Mouse (Mus musculus) heart, postnatal 25 days (tissue): ENCODE measurements around the gene Tmco4. TPM values are rescaled to one million over a fixed set of nuclear protein-coding genes. Genes with fewer than 3 reads are reported as not detected.

Source experiments
- DNase-seq: peaks from one replicate; pipeline ENCODE4 v3.0.0; 2022; ENCODE audit warnings: low spot score
- intact Hi-C: fragments of 180-260 bp; cut with DNase I; formaldehyde crosslinking; loops from one replicate; pipeline ENCODE4 v1.15.1; 2025
- total RNA-seq, 2 experiments: library from RNA; stranded (reverse); gene quantifications; 2 replicates each; pipeline ENCODE4 v1.2.3; 2021

Gene Tmco4
- total RNA-seq, 2 experiments from 2014 or later, result 7.5 to 10.1 TPM

DNA sequence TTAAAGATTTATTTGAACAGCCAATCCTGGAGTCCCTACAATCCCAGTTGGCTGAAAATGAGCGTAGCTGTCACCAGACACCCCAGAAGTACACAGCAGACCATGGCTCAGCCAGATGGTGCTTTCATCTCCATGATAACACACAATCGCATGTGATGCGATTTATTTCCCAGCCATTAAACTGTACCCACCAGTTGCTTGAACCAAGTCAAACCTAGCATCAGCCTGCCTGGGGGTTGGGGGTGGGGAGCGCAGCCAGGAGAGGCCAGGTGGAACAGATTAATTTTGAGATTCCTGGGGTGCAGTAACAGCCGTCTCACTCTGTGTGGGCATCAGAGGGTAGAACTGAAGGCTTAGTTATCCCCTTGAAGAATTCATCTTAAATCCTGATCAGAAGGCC is 73.7 kb downstream of the Tmco4 start:
- DNase-seq, result no peak
- intact Hi-C loops, result loop anchor here (2.0 kb wide), 1 partner anchor 44 kb away; no protein-coding TSS in a partner anchor

DNA sequence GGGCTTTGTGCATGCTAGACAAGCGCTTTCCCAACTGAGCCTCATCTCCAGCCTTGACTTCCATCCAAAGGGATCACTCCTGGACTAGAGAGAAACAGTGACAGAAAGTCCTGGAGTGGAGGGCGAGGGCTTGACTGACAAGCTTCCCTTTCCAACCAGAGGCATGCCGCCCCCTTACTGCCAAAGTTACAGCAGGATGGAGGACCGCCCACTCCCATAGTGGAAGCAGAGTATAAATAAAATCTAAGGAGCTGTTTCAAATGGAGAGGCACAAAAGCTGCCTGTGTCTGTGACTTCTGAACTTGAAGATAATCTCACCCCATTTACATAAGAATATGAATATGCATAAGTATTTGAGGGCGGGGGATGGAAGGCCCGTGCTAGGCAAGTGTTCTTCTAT is 75.8 kb downstream of the Tmco4 start:
- DNase-seq, result no peak
- intact Hi-C loops, result no loop called here

DNA sequence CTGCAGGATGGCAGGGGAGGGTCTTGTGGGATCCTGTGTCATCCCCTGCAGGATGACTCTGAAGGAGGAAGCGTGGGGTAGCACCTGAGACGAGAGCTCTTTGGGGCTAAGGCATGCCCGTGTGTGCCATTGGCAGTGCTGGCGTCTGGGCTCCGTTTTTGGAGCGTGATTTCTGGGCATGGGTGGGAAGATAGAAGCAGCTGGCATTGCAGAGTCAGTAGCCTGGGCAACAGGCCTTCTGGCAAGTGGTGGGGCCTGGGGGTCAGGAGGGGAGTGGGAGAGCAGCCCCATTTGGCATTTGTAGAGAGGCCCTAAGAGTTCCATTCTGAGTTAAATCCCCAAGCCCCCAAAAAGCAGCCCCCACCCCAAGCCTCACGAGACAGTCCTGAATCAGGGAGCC is 80.1 kb downstream of the Tmco4 start:
- intact Hi-C loops, result no loop called here

DNA sequence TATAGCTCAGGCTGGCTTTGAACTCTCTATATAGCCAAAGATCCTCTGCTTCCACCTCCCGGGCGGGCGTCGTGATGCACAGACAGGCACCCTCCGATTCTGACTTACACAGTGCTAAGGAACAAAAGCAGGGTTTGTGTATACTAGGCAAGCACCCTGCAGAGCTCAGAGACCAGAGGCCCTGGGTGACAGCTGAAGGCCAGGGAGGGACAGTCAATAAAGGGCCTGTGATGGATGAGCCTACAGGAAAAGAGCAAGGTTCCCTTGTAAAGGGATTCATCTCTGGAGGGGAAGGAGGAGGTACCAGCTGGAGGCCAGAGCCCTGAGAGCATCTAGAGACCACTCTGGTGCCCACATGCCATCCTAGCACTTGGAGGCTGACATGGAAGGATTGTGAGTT is 80.7 kb downstream of the Tmco4 start:
- intact Hi-C loops, result no loop called here
- no peak for DNase-seq

More for the DNA sequence above, 80.1 kb downstream of the Tmco4 start:
- no peak for DNase-seq

DNA sequence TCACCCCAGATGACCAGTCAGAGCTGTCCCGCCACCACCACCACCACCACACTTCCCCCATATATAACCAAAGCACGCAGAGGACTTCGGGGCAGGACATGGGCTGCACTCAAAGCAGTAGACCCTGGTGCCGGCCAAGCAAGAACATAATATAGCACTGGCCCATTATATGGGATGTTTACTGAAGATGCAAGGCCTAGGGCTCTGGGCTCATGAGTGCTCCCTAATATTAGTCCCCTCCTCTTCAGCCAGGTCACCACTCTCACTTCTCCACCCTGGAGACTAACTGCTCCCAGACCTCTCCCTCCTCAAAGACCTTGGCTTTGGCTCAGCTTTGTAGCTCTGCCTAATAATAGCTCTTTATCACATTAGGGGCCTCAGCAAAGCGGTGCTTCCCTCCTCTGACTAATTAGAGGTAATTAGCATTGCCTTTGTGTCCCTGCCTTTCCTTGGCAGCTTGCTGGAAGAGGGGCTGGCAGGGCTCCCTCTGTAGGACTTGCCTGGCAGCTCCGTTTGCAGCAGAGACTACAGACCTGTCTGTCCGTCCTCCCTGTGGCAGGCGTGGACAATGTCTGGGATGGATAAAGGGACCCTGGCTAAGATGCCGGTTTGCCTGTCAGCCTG is 81.7 kb downstream of the Tmco4 start:
- intact Hi-C loops, result no loop called here
- DNase-seq, result no peak

DNA sequence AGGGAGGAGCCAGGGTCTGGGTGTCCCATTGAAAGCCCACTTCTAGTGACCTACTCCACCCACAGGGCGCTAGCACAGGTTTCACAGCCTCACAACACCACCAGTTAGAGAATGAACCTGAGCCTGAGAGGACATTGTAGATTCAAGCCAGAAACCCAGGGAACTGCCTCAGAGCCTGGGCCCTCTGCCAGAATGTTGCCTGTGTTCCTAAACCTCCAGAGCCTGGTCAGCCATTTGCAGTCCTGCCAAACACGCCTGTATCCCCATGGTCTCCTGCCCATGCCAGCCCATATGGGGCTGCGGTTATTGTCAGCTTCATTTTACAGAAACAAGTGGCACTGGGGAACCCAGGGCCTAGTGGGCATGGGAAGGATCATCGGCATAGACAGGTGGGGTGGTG is 82.6 kb downstream of the Tmco4 start:
- intact Hi-C loops, result no loop called here
- no peak for DNase-seq

DNA sequence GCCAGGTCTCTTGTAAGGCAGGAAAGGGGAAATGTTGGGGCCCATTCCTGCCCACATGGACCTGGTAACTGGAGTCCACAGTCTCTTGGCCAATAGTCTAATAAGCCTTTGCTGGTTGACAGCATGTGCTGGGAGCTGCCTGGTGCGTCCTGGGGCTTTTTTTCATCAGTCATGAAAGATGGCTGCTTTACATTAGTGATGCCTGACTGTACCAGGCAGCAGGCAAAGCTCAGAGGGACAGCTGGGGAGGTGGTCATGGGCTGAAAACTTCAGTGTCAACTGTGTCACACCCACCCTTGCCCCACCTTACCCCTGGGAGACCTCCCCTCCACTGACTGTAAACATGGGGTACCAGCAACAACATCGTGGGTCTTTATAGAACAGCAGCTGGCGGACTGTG is 83.1 kb downstream of the Tmco4 start:
- intact Hi-C loops, result no loop called here
- no peak for DNase-seq

DNA sequence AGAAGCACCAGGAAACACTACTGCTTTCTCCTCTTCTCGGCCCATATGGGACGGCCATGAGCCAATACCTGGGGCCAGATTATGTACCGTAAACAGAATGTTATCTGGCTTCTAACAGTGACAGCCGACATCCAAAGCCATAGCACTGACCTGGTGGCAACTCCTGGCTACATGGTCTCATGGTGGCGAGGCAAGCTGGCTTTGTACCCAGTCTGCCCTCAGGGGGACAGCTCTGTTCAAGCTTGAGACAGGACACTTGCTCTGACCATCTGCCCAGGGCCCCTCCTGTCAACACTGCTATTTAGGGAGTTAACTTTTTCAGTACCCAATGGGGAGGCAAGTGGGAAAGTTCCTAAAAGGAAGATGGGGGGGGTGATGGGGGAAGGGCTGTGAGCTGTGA is 84.6 kb downstream of the Tmco4 start:
- intact Hi-C loops, result no loop called here
- no peak for DNase-seq

DNA sequence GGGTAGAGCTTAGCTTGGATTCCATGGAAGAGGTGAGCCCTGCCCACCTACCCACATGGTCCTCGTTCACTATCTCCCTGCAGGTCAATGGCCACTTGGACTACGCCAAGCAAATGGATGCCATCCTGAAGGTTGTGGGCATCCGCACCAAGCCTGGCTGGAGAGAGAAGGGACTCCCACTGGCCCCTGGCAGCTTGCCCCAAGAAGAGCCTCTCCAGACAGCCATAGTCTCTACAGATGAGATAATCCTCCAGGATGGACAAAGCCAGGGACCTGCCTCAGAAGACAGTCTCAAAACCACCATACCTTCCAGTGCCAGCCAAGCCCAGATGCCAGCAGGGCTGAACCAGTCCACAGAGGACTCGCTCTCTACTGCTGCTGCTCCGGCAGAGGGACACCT is 85.3 kb downstream of the Tmco4 start:
- DNase-seq, result no peak
- intact Hi-C loops, result no loop called here

DNA sequence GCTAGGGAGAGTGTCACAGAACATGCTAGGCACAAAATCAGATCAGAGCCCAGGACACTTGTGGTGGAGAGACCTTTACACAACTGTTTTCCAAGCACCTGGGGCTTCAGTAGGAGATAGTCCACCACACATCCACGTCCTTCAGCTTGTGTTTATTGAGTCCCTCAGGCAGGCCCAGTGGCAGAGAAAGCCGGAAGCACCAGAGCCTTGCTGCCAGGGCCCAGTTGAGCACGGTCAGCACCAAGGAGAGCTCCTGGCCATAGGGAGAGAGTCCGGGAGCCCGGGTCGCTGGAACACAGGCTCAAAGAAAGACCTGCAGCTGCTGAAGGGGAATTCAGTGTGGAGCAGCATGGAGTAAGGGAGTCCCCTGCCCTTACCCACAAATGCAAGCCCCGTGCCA is 86.9 kb downstream of the Tmco4 start:
- intact Hi-C loops, result no loop called here
- no peak for DNase-seq

DNA sequence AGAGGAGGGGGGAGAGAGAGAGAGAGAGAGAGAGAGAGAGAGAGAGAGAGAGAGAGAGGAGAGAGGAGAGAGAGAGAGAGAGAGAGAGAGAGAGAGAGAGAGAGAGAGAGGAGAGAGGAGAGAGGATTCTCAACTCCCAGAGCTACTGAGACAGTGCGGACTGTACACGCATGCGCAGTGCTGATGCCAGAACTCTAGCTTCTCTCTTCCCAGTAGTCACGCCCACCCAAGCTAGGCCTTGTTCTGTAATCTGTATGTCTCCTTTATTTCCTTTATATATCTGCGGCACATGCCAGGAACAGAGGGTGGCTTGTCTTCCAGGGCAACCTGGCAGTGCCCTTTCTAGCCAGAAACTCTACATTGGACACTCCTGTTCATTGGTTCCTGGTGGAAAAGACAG is 92.1 kb downstream of the Tmco4 start:
- DNase-seq, result no peak
- intact Hi-C loops, result no loop called here

DNA sequence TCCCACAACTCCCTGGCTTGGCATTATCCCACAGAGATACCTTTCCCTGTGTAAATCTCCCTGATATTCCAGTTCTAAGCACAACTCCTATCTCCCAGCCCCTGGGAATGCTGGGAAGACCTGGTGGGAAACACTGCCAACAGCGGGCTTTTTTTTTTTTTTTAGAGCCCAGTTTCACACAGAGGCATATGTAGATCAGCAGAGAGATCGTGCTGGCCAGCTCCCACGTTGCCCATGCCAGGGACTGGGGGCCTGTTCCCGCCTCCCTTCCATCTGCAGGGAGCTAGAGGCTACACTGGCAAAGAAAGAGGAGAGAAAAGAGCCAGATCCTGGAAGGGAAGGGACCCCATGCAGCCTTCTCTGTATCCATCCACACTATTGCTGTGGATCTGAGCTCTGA is 95.6 kb downstream of the Tmco4 start:
- no peak for DNase-seq
- intact Hi-C loops, result no loop called here

DNA sequence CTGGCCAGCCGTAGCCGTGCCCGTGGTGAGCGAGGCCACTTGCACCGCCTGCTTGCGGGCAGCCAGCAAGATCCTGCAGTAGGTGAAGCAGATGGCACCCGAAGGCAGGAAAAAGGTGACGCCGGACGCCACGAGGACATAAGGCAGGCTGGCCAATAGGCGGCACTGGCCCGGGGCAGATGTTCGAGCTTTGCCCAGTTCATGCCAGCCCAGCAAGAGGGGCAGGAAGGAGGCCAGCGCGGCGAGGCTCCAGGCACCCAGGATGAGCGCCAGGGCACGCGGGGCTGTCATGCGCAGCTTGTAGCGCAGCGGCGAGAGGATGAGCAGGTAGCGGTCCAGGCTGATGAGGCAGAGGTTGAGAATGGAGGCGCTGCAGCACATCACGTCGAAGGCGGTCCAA is 101.4 kb downstream of the Tmco4 start:
- intact Hi-C loops, result no loop called here
- DNase-seq, result no peak

DNA sequence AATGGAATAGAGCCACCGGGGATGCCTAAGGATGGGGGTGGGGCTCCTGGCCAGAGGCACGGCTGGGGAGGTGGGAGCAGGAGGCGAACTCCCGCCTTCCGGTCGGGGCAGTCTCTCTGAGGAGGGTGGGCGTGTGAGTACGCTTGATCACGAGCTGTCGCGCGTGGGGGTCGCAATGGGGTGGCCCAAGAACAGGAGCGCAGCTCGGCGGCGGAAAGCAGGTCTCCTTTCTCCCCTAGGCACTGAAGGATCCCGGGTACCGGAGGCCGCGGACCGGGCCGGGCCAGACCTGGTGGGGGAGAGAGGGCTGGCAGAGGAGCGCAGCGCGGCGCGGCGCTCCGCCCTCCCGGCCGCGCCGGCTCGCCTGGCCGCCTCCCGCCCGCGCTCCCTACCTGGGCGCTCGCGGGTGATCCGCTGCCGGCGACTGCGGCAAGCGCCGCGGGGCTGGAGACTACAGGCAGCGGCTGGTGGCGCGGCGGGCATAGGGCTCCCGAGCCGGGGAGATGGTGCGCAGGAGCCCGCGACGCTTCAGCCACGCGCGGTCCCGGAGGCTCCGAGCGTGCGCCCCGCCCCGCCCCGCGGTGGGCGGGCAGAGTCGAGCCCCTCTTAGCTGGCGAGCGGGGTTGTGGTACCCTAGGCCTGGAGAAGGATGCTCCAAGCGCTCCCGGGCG is 102.5 kb downstream of the Tmco4 start, which contains the start of gene Htr6:
Htr6 (minus strand) TSS at position 530 of the 671 bp plus-strand sequence.
- intact Hi-C loops, result no loop called here
- DNase-seq, result no peak

DNA sequence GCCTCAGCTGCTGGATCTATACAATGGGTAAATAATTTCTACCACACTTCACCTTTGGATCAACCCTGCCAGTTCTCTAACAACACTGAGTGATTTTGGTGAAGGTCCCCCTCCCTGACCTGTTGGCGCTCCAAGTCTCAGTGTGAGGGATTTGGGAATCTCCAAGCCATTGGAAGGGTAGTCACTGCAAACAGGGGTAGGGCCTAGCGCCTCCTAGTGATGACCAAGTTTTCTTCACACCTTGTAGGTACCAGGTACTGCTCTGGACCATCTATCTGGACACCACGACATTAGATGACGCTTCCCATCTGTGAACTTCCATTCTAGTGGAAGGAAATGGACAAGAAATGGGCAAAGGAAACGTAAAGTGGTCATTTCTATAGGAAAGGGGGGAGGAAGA is 103.2 kb downstream of the Tmco4 start:
- intact Hi-C loops, result no loop called here
- DNase-seq, result no peak

DNA sequence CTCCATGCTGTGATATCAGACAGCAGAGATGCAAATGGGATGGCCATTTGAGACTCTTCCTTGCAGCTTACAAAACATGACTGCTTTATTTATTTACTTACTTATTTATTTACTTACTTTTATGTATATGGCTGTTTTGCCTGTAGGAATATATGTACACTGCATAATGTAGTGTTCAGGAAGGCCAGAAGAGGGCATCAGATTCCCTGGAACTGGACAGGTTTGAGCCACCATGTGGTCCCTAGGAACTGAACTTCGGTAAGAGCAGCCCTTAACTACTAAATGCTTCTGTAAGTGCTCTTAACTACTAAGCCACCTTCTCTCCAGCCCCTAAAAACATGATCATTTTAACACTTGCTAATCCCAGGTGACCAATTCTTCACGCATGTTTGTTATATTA is 105.6 kb downstream of the Tmco4 start:
- intact Hi-C loops, result loop anchor here (1.0 kb wide), 1 partner anchor 156 kb away; no protein-coding TSS in a partner anchor
- DNase-seq, result no peak

DNA sequence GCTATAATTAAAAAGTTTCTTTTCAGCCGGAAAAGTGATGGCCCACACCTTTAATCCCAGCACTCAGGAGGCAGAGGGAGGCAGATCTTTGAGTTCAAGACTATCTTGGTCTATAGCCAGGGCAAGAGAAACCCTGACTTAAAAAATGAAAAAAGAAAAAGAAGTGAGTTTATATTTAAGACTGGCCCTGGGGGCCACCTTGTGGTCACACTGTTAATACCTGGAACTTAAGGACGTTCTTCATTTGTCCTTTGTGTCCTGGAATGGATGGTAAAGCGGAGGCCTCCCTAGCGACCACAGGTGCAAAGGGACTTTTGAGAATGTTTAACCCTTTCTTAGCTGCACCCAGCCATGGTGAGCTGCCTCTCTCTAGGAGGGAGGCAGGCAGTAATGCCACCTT is 106.0 kb downstream of the Tmco4 start:
- intact Hi-C loops, result loop anchor here (1.0 kb wide), 1 partner anchor 156 kb away; no protein-coding TSS in a partner anchor
- DNase-seq, result no peak

DNA sequence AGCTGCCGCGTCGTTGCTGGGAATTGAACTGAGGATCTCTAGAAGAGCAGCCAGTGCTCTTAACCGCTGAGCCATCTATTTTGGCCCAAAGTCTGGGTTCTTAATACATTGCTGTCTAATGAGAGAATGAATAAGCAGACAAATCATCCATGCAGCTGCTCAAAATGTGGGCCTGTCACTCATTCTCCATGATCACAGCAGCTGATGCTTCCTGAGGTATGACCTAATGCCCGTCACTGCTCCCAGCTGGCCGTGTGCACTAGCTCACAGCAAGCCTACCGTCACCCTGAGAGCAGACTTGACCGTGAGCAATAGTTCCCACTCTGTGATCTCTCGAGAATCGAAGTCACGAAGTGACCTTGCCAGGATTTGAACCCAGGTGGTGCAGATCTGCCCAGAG is 106.8 kb downstream of the Tmco4 start:
- no peak for DNase-seq
- intact Hi-C loops, result no loop called here

DNA sequence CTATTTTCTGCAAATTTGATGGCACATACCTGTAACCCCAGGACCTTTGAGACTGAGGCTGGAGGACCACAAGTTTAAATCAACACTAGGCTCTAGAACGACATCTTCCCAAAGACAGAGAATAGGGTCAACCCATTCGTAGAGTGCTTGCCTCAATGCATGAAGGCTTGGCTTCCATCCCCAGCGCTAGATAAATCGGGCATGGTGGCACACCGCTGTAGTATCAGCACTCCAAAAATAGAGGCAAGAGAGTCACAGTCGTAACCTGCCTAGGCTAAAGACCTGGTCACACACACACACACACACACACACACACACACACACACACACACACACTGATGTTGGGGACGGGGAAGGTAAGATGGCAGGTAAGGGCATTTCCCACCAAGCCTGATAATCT is 107.6 kb downstream of the Tmco4 start:
- no peak for DNase-seq
- intact Hi-C loops, result no loop called here

DNA sequence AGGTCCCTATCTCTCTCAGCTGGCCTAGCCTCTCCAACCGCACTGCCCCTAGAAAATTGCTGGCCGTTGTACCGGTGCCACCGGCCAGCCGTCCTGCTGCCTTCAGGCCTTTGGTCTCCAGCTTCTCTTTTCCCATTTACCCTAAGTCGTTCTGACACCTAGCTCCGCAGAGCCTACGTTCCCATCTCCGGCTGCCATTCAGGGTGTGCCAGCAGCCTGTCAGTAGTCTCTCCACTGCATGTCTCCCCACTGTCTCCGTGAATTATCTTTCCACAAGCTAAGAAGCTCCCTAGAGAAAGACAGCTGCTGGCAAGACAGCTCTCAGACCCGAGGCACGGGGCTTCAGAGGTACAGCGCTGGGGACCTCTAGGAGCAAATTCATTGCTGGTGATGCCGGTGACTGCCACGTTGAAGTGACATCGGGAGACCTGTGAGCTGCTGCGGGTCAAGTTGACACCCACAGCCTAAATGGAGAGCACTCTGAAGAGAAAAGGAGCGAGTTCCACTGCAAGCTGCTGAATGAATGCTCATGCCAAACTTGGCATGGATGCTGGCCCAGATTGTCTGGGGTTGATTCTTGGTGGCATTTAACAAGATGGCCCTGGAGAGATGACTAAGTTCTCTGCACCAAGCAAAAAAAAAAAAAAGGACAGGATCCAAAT is 108.7 kb downstream of the Tmco4 start:
- DNase-seq, result no peak
- intact Hi-C loops, result no loop called here

DNA sequence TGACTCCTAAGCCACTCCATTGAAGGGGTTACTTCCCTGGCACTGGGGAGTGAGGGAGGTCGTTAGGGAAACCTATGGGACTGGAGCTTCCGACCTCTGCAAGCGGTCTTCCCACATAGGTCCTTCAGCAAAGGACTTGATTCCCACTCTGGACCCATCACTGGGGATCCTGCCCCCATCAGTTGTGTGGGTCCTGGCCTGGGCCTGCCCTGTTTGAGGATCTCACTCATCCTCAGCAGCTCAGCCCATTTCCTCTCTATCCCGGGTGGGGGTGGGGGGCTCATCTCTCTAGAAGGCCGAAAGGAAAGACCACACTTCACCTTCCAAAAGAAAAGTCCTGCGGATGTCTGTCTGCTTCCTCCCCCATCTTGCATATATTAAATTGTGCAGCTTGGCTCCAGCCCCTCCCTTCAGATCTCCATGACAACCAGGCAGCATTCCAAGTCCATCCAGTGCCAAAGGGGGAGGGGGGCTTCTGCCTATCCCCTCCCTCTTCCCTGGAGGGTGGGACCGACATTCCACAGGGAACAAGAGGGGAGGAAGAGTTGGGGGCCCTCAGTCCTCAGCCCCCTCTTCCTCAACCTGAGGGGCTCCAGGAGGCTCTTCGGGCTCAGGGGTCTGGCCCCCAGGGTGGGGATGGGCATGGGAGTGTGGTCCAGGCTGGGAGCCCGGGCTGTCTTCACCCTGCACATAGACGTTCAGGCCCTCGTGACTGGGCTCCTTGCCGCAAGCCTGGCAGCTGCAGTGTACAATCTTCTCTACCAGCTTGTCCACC is 110.3 kb downstream of the Tmco4 start:
- intact Hi-C loops, result no loop called here
- no peak for DNase-seq
